Mouse (Mus musculus) intestine, embryonic 15.5 days (tissue): Measurements from ENCODE around the gene Rbms3. TPM values are rescaled to one million over a fixed set of nuclear protein-coding genes. Genes with fewer than 3 reads are reported as not detected.

Source experiments
- ATAC-seq: fragments of 200-750 bp; cut with Nextera tagmentation; 2 replicates; pipeline ENCODE4 v1.8.0; 2017; ENCODE audit warnings: moderate TSS enrichment, moderate library complexity
- H3K27ac ChIP-seq: fragments of 300-500 bp; sonication (generic); 2 replicates; pipeline ENCODE4 v1.5.1; 2015; ENCODE audit warnings: mild to moderate bottlenecking, inconsistent platforms
- H3K27me3 ChIP-seq: fragments of 300-500 bp; sonication (generic); replicated peaks from 2 replicates; pipeline ENCODE4 v1.6.1; 2015; ENCODE audit warnings: inconsistent platforms
- H3K36me3 ChIP-seq: fragments of 300-500 bp; sonication (generic); 2 replicates; pipeline ENCODE4 v1.6.1; 2015; ENCODE audit warnings: inconsistent platforms
- H3K4me1 ChIP-seq: fragments of 300-500 bp; sonication (generic); replicated peaks from 2 replicates; pipeline ENCODE4 v1.6.1; 2015; ENCODE audit warnings: inconsistent platforms
- H3K4me2 ChIP-seq: fragments of 300-500 bp; sonication (generic); replicated peaks from 2 replicates; pipeline ENCODE4 v1.6.1; 2015; ENCODE audit warnings: mild to moderate bottlenecking, inconsistent platforms
- H3K4me3 ChIP-seq: fragments of 300-500 bp; sonication (generic); replicated peaks from 2 replicates; pipeline ENCODE4 v1.5.1; 2015; ENCODE audit warnings: inconsistent platforms
- H3K9ac ChIP-seq: fragments of 300-500 bp; sonication (generic); 2 replicates; pipeline ENCODE4 v1.6.1; 2015; ENCODE audit warnings: inconsistent platforms
- H3K9me3 ChIP-seq: fragments of 300-500 bp; sonication (generic); 2 replicates; pipeline ENCODE4 v1.6.1; 2016; ENCODE audit warnings: inconsistent platforms
- WGBS: fragments of 180-500 bp; shearing (Covaris S2); methylation state at CpG from one replicate; pipeline ENCODE4 v1.1.7; 2015; 5-methylcytosine and 5-hydroxymethylcytosine counted together
- polyA plus RNA-seq: library from polyadenylated mRNA; unstranded; fragments of >200 nt; fragmentation: Nextera tagmentation; extraction: Ambion mirVana; gene quantifications from 2 replicates; pipeline ENCODE4 v1.2.1, GENCODE M21; 2015

Gene Rbms3
- polyA plus RNA-seq, 1 experiment from 2014 or later: 53.0 TPM

- H3K9me3 ChIP-seq: no peaks in the 10 kb centered on the region
- peak overlapping the region; percentile 65; the same call in 1 of the 2 replicates for H3K27ac ChIP-seq
- H3K4me3 ChIP-seq: no peak overlapping the region
- no peak overlapping the region for H3K9ac ChIP-seq
- 27% methylated on average over 2 of the region's 2 CpGs for WGBS
- H3K4me1 ChIP-seq: peaks cover 7% of the 10 kb centered on the region; the same call in 1 of the 2 replicates
- peak overlapping the region; percentile 39; the same call in 1 of the 2 replicates for H3K4me2 ChIP-seq
- no peaks in the 10 kb centered on the region for H3K36me3 ChIP-seq
- peak; percentile 34 for ATAC-seq
- no peaks in the 10 kb centered on the region for H3K27me3 ChIP-seq
Observed at GRCm38 (mm10) chr9:116873976-116874320, 755.8 kb downstream of the Rbms3 start.

- WGBS: 48% methylated on average over 30 of the region's 30 CpGs
- no peaks in the 10 kb centered on the region for H3K27me3 ChIP-seq
- ATAC-seq: peak; percentile 90
- peak overlapping the region; percentile 65 for H3K27ac ChIP-seq
- H3K36me3 ChIP-seq: no peaks in the 10 kb centered on the region
- H3K9me3 ChIP-seq: no peaks in the 10 kb centered on the region
- peaks cover 7% of the 10 kb centered on the region; the same call in 1 of the 2 replicates for H3K4me1 ChIP-seq
- H3K4me2 ChIP-seq: peak overlapping the region; percentile 39
- H3K9ac ChIP-seq: no peak overlapping the region
- H3K4me3 ChIP-seq: no peak overlapping the region
Observed at GRCm38 (mm10) chr9:116873033-116873975, 756.4 kb downstream of the Rbms3 start.

GRCm38 (mm10) chr9:116872346-116872745 lies 757.4 kb downstream of the Rbms3 start:
- no peak overlapping the region for H3K27ac ChIP-seq
- no peaks in the 10 kb centered on the region for H3K9me3 ChIP-seq
- H3K4me3 ChIP-seq: no peak overlapping the region
- peaks cover 7% of the 10 kb centered on the region; the same call in 1 of the 2 replicates for H3K4me1 ChIP-seq
- H3K27me3 ChIP-seq: no peaks in the 10 kb centered on the region
- 72% methylated on average over 6 of the region's 6 CpGs for WGBS
- H3K9ac ChIP-seq: no peak overlapping the region
- no peak overlapping the region for H3K4me2 ChIP-seq
- no peak for ATAC-seq
- H3K36me3 ChIP-seq: no peaks in the 10 kb centered on the region

GRCm38 (mm10) chr9:116871576-116871975 lies 758.1 kb downstream of the Rbms3 start:
- no peak overlapping the region for H3K9ac ChIP-seq
- ATAC-seq: no peak
- WGBS: 93% methylated on average over 5 of the region's 5 CpGs

GRCm38 (mm10) chr9:116866060-116866459 lies 763.7 kb downstream of the Rbms3 start:
- no peak overlapping the region for H3K4me3 ChIP-seq
- 91% methylated on average over 7 of the region's 7 CpGs for WGBS

More at GRCm38 (mm10) chr9:116871576-116871975, 758.1 kb downstream of the Rbms3 start:
- Histone ChIP-seq H3K4me2 (no peak overlapping the region), H3K4me1 (peaks cover 7% of the 10 kb centered on the region; the same call in 1 of the 2 replicates), H3K36me3 (no peaks in the 10 kb centered on the region), H3K27me3 (no peaks in the 10 kb centered on the region), H3K27ac (no peak overlapping the region), H3K9me3 (no peaks in the 10 kb centered on the region), H3K4me3 (no peak overlapping the region)

GRCm38 (mm10) chr9:116863626-116864025 lies 766.1 kb downstream of the Rbms3 start:
- H3K4me3 ChIP-seq: no peak overlapping the region
- 41% methylated on average over 4 of the region's 4 CpGs for WGBS
- no peak overlapping the region for H3K27ac ChIP-seq
- H3K27me3 ChIP-seq: no peaks in the 10 kb centered on the region
- no peaks in the 10 kb centered on the region for H3K9me3 ChIP-seq
- H3K4me2 ChIP-seq: no peak overlapping the region
- ATAC-seq: peak; percentile 82
- H3K9ac ChIP-seq: no peak overlapping the region
- H3K36me3 ChIP-seq: no peaks in the 10 kb centered on the region
- no peaks in the 10 kb centered on the region; the same call in 1 of the 2 replicates for H3K4me1 ChIP-seq

More at GRCm38 (mm10) chr9:116866060-116866459, 763.7 kb downstream of the Rbms3 start:
- no peak overlapping the region for H3K9ac ChIP-seq
- no peaks in the 10 kb centered on the region for H3K9me3 ChIP-seq
- H3K4me1 ChIP-seq: no peaks in the 10 kb centered on the region; the same call in 1 of the 2 replicates
- H3K27me3 ChIP-seq: no peaks in the 10 kb centered on the region
- ATAC-seq: no peak
- H3K36me3 ChIP-seq: no peaks in the 10 kb centered on the region
- H3K4me2 ChIP-seq: no peak overlapping the region
- H3K27ac ChIP-seq: no peak overlapping the region

- Histone ChIP-seq H3K9ac (no peak overlapping the region), H3K9me3 (no peaks in the 10 kb centered on the region), H3K27me3 (no peaks in the 10 kb centered on the region), H3K36me3 (no peaks in the 10 kb centered on the region), H3K4me1 (no peaks in the 10 kb centered on the region; the same call in 1 of the 2 replicates), H3K27ac (no peak overlapping the region), H3K4me2 (no peak overlapping the region), H3K4me3 (no peak overlapping the region)
- 86% methylated on average over 3 of the region's 3 CpGs for WGBS
- ATAC-seq: no peak
Observed at GRCm38 (mm10) chr9:116862341-116862740, 767.4 kb downstream of the Rbms3 start.

GRCm38 (mm10) chr9:116857861-116858595 lies 771.7 kb downstream of the Rbms3 start:
- H3K4me1 ChIP-seq: no peaks in the 10 kb centered on the region
- H3K9ac ChIP-seq: no peak overlapping the region
- H3K4me3 ChIP-seq: no peak overlapping the region
- WGBS: 80% methylated on average over 6 of the region's 6 CpGs
- H3K36me3 ChIP-seq: no peaks in the 10 kb centered on the region
- ATAC-seq: peak; percentile 85
- no peak overlapping the region for H3K4me2 ChIP-seq
- no peaks in the 10 kb centered on the region for H3K9me3 ChIP-seq
- no peaks in the 10 kb centered on the region for H3K27me3 ChIP-seq
- no peak overlapping the region for H3K27ac ChIP-seq

GRCm38 (mm10) chr9:116857151-116857550 lies 772.6 kb downstream of the Rbms3 start:
- H3K4me3 ChIP-seq: no peak overlapping the region
- 89% methylated on average over 3 of the region's 3 CpGs for WGBS
- H3K27ac ChIP-seq: no peak overlapping the region
- no peak overlapping the region for H3K9ac ChIP-seq
- H3K27me3 ChIP-seq: no peaks in the 10 kb centered on the region
- H3K4me2 ChIP-seq: no peak overlapping the region
- no peaks in the 10 kb centered on the region for H3K9me3 ChIP-seq
- H3K4me1 ChIP-seq: no peaks in the 10 kb centered on the region
- H3K36me3 ChIP-seq: no peaks in the 10 kb centered on the region
- no peak for ATAC-seq

GRCm38 (mm10) chr9:116855744-116856143 lies 774.0 kb downstream of the Rbms3 start:
- no peak overlapping the region for H3K4me3 ChIP-seq
- H3K4me1 ChIP-seq: no peaks in the 10 kb centered on the region
- no peak overlapping the region for H3K4me2 ChIP-seq
- no peaks in the 10 kb centered on the region for H3K36me3 ChIP-seq
- H3K27me3 ChIP-seq: no peaks in the 10 kb centered on the region
- H3K27ac ChIP-seq: no peak overlapping the region
- no peak overlapping the region for H3K9ac ChIP-seq
- H3K9me3 ChIP-seq: no peaks in the 10 kb centered on the region
- 75% methylated on average over 3 of the region's 3 CpGs for WGBS
- ATAC-seq: no peak

- H3K4me1 ChIP-seq: peaks cover 7% of the 10 kb centered on the region; the same call in 1 of the 2 replicates
- no peaks in the 10 kb centered on the region for H3K9me3 ChIP-seq
- no peak for ATAC-seq
- H3K4me3 ChIP-seq: no peak overlapping the region
- H3K36me3 ChIP-seq: no peaks in the 10 kb centered on the region
- H3K9ac ChIP-seq: no peak overlapping the region
- no peak overlapping the region for H3K27ac ChIP-seq
- 92% methylated on average over 4 of the region's 4 CpGs for WGBS
- no peak overlapping the region for H3K4me2 ChIP-seq
- no peaks in the 10 kb centered on the region for H3K27me3 ChIP-seq
Observed at GRCm38 (mm10) chr9:116848905-116849304, 780.8 kb downstream of the Rbms3 start.

- Histone ChIP-seq H3K4me3 (no peak overlapping the region), H3K27me3 (no peaks in the 10 kb centered on the region), H3K9ac (no peak overlapping the region), H3K36me3 (no peaks in the 10 kb centered on the region), H3K27ac (0 out of 2 replicates have a peak overlapping the region, but pooled peaks have one; percentile 6), H3K9me3 (no peaks in the 10 kb centered on the region), H3K4me1 (peaks cover 7% of the 10 kb centered on the region; the same call in 1 of the 2 replicates), H3K4me2 (no peak overlapping the region)
- no peak for ATAC-seq
- 37% methylated on average over 10 of the region's 10 CpGs for WGBS
Observed at GRCm38 (mm10) chr9:116848166-116848565, 781.5 kb downstream of the Rbms3 start.
